In the genomic region with DNA sequence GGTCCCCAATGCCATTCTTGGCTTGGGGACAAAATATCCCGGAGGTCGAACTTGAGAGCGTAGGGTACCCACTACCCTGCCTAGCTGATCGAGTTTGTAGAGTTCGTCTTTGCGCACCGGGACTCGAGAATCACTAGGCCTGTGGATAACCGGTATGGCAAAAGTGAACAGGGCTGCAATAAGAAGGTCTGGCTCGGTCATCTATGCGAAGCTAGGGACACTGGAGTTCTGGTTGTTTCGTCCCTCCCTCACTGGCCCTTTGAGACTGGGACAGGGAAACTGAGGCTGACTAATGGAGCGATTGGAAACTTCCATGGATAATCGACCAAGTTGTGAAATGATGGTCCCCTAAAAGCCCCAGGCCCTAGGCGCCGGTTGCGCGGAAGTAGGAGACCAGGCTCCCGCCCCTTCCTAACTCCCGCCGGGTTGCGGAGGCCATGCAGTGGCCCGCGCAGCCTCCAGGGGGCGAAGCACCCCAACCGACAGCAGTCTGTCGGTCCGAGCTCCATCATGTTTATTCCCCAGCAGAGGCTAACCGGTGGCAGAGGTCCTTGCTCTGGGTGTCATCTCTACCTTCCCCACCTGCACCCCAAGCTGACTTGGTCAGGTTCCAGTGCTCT, we compare ENCODE assay signal across 8 mouse cellular contexts. TPM values are rescaled to one million over a fixed set of nuclear protein-coding genes. Genes with fewer than 3 reads are reported as not detected.
DNase-seq lines count a peak whose midpoint lies in the region; ATAC-seq and TF ChIP-seq lines count a peak whose summit lies in the region.

No protein-coding gene starts in this region.

- TF ChIP-seq CTCF in C2C12 (IDR thresholded peaks at IDR 0.05; ENCODE audit: control insufficient read depth, insufficient read depth, insufficient read length): peak; percentile 96
- peak; percentile 88 for TF ChIP-seq CTCF in heart, adult 2 months (IDR thresholded peaks at IDR 0.05)
- peak; percentile 96 for TF ChIP-seq CTCF in liver, embryonic 14.5 days (IDR thresholded peaks at IDR 0.05; ENCODE audit: low read depth)

- intact Hi-C loops in heart, adult 2 months (cut with DNase I): loop anchor here (2.0 kb wide), 2 partner anchors 25 to 81 kb away; a partner anchor contains a TSS

- H3K36me3 ChIP-seq in C2C12 (ENCODE audit: control insufficient read depth, insufficient read depth): peaks cover 8% of the 10 kb centered on the region
- no peaks in the 10 kb centered on the region for H3K36me3 ChIP-seq in embryonic facial prominence, embryonic 11.5 days (replicated peaks; ENCODE audit: control insufficient read depth, insufficient read depth, low read depth, low read length)
- no peaks in the 10 kb centered on the region for H3K36me3 ChIP-seq in heart, adult 2 months (ENCODE audit: control insufficient read depth, insufficient read depth, low read length)
- peaks cover 4% of the 10 kb centered on the region; the same call in 1 of the 2 replicates for H3K36me3 ChIP-seq in liver, embryonic 14.5 days (replicated peaks; ENCODE audit: control insufficient read depth, insufficient read depth, low read depth)
- no peaks in the 10 kb centered on the region for H3K36me3 ChIP-seq in stomach, embryonic 16.5 days (ENCODE audit: control insufficient read depth, insufficient read depth, low read length)

- peaks cover 38% of the 10 kb centered on the region for H3K79me2 ChIP-seq in C2C12 (ENCODE audit: control insufficient read depth, insufficient read depth)
- peaks cover 2% of the 10 kb centered on the region; the same call in 1 of the 2 replicates for H3K79me2 ChIP-seq in heart, adult 2 months (replicated peaks; ENCODE audit: control insufficient read depth, insufficient read depth, low read length)

- peak overlapping the region; percentile 68 for H3ac ChIP-seq in C2C12 (ENCODE audit: control insufficient read depth, insufficient read length, low read depth)

- no peaks in the 10 kb centered on the region; the same call in none of the 2 replicates for H3K4me1 ChIP-seq in embryonic facial prominence, embryonic 11.5 days (ENCODE audit: control insufficient read depth, insufficient read depth, low read length)
- peaks cover 6% of the 10 kb centered on the region for H3K4me1 ChIP-seq in heart, adult 2 months (ENCODE audit: control insufficient read depth, insufficient read depth, low read length)
- peaks cover 35 to 44% of the 10 kb centered on the region in 2 experiments for H3K4me1 ChIP-seq in liver, embryonic 14.5 days (replicated peaks; ENCODE audit: control insufficient read depth in 2 of 2, insufficient read depth in 2 of 2, low read length in 1 of 2)
- peaks cover 40% of the 10 kb centered on the region for H3K4me1 ChIP-seq in stomach, embryonic 16.5 days (ENCODE audit: control insufficient read depth, insufficient read depth, low read length)

- peak overlapping the region; percentile 98 for H3K4me2 ChIP-seq in embryonic facial prominence, embryonic 11.5 days (ENCODE audit: low read depth, low read length)
- H3K4me2 ChIP-seq in liver, embryonic 14.5 days (ENCODE audit: low read depth): peak overlapping the region; percentile 77
- H3K4me2 ChIP-seq in stomach, embryonic 16.5 days (ENCODE audit: low read depth, low read length): peak overlapping the region; percentile 93

- no peaks in the 10 kb centered on the region for H3K27me3 ChIP-seq in C2C12 (ENCODE audit: control insufficient read depth, insufficient read depth, insufficient read length)
- H3K27me3 ChIP-seq in embryonic facial prominence, embryonic 11.5 days (ENCODE audit: control insufficient read depth, insufficient read depth, low read length): no peaks in the 10 kb centered on the region
- no peaks in the 10 kb centered on the region for H3K27me3 ChIP-seq in heart, adult 2 months (ENCODE audit: control insufficient read depth, insufficient read depth, low read length)
- H3K27me3 ChIP-seq in liver, embryonic 14.5 days (ENCODE audit: control insufficient read depth, insufficient read depth, low read length): no peaks in the 10 kb centered on the region
- H3K27me3 ChIP-seq in stomach, embryonic 16.5 days (ENCODE audit: control insufficient read depth, insufficient read depth, low read length): no peaks in the 10 kb centered on the region

- peak overlapping the region; percentile 45 for H3K9ac ChIP-seq in embryonic facial prominence, embryonic 11.5 days (replicated peaks; ENCODE audit: low read length)
- peak overlapping the region; percentile 36 for H3K9ac ChIP-seq in heart, adult 2 months (ENCODE audit: low read depth, low read length)
- H3K9ac ChIP-seq in liver, embryonic 14.5 days (replicated peaks): peak overlapping the region; percentile 58
- peak overlapping the region; percentile 90 for H3K9ac ChIP-seq in stomach, embryonic 16.5 days (ENCODE audit: low read length)

- TF ChIP-seq EP300 in heart, adult 2 months (IDR thresholded peaks at IDR 0.05; ENCODE audit: insufficient read depth, low read depth, low read length): peak; percentile 36; the same call in 1 of the 2 replicates
- no peak for TF ChIP-seq EP300 in liver, embryonic 14.5 days (IDR thresholded peaks at IDR 0.05; ENCODE audit: low read depth)

- H3K27ac ChIP-seq in embryonic facial prominence, embryonic 11.5 days (replicated peaks; ENCODE audit: low read depth, low read length): peak overlapping the region; percentile 74
- H3K27ac ChIP-seq in heart, adult 2 months: peak overlapping the region; percentile 89
- H3K27ac ChIP-seq in liver, embryonic 14.5 days: peak overlapping the region; percentile 89
- H3K27ac ChIP-seq in stomach, embryonic 16.5 days (ENCODE audit: low read length): peak overlapping the region; percentile 97

- ATAC-seq in embryonic facial prominence, embryonic 11.5 days (replicated peaks; ENCODE audit: insufficient number of reproducible peaks, low FRiP score, low TSS enrichment, low read depth): peak; percentile 14; the same call in 1 of the 2 replicates
- ATAC-seq in liver, embryonic 14.5 days (ENCODE audit: insufficient read depth): peak; percentile 56
- ATAC-seq in stomach, embryonic 16.5 days (ENCODE audit: insufficient read depth, low FRiP score): peak; percentile 33; the same call in 1 of the 2 replicates

- WGBS in embryonic facial prominence, embryonic 11.5 days: under 1% methylated on average over 29 of the region's 29 CpGs
- under 1% methylated on average over 29 of the region's 29 CpGs for WGBS in heart, adult 2 months
- WGBS in liver, embryonic 14.5 days (ENCODE audit: insufficient replicate concordance): under 1% methylated on average over 29 of the region's 29 CpGs
- WGBS in stomach, embryonic 16.5 days: under 1% methylated on average over 29 of the region's 29 CpGs

- peak; percentile 87 for DNase-seq in adrenal gland, postnatal 25 days
- DNase-seq in embryonic facial prominence, embryonic 11.5 days (ENCODE audit: low spot score): peak; percentile 81
- peak; percentile 87 to 89 for DNase-seq in heart, adult 2 months
- peak; percentile 86 for DNase-seq in kidney, adult 18-20 months
- peak; percentile 73 to 77 (median 77) for DNase-seq in liver, embryonic 14.5 days (ENCODE audit: low read depth in 3 of 3, low spot score in 3 of 3)
- peak; percentile 82 to 87 for DNase-seq in natural killer cell, adult 2 months (ENCODE audit: low spot score in 2 of 2)

- peak; percentile 62 for TF ChIP-seq POLR2A in heart, adult 2 months (IDR thresholded peaks at IDR 0.05; ENCODE audit: insufficient read depth, low read depth, low read length)

- H3K9me3 ChIP-seq in embryonic facial prominence, embryonic 11.5 days (replicated peaks; ENCODE audit: control insufficient read depth, low read length): no peaks in the 10 kb centered on the region
- no peaks in the 10 kb centered on the region for H3K9me3 ChIP-seq in liver, embryonic 14.5 days (ENCODE audit: control insufficient read depth, low read length)
- H3K9me3 ChIP-seq in stomach, embryonic 16.5 days (replicated peaks; ENCODE audit: control insufficient read depth, low read length): no peaks in the 10 kb centered on the region

- H3K79me3 ChIP-seq in C2C12 (ENCODE audit: low read depth): peaks cover 32% of the 10 kb centered on the region

- peak overlapping the region; percentile 87 for H3K4me3 ChIP-seq in C2C12 (ENCODE audit: insufficient read depth, poor library complexity, severe bottlenecking)
- H3K4me3 ChIP-seq in embryonic facial prominence, embryonic 11.5 days (ENCODE audit: low read depth, low read length): peak overlapping the region; percentile 78
- H3K4me3 ChIP-seq in heart, adult 2 months: peak overlapping the region; percentile 84
- peak overlapping the region; percentile 58 to 69 for H3K4me3 ChIP-seq in liver, embryonic 14.5 days (ENCODE audit: insufficient read depth in 1 of 2, low read depth in 2 of 2, low read length in 2 of 2)
- peak overlapping the region; percentile 91 for H3K4me3 ChIP-seq in stomach, embryonic 16.5 days (replicated peaks; ENCODE audit: low read length)

RNA-seq across cellular contexts. Expression of a gene that starts 1.1 kb away (rescaled TPM):
- 21.0 TPM for polyA plus RNA-seq in C2C12 (2012; fragmentation: generic; extraction: Trizol)
- 9.6 and 14.8 TPM in 2 replicates for total RNA-seq in adrenal gland, postnatal 25 days (2021)
- 4.5 and 5.5 TPM in 2 replicates for polyA plus RNA-seq in embryonic facial prominence, embryonic 11.5 days (2014; fragmentation: Nextera tagmentation; extraction: Ambion mirVana)
- 1 to 10 TPM; 4.0 to 4.4 TPM for total RNA-seq in heart, adult 2 months (2021)
- polyA plus RNA-seq in heart, adult 2 months (2012; rRNA removed): 3.6 and 5.5 TPM in 2 replicates
- polyA plus RNA-seq in liver, embryonic 14.5 days (2012; rRNA removed): 12.5 and 13.8 TPM in 2 replicates
- 10.6 and 12.3 TPM in 2 replicates for polyA plus RNA-seq in liver, embryonic 14.5 days (2014; fragmentation: Nextera tagmentation; extraction: Ambion mirVana)
- polyA plus RNA-seq in stomach, embryonic 16.5 days (2015; fragmentation: Nextera tagmentation; extraction: Ambion mirVana): 8.4 and 8.7 TPM in 2 replicates

RNA-seq across cellular contexts. Expression of a gene that starts 11.9 kb away (rescaled TPM):
- 103 TPM for polyA plus RNA-seq in C2C12 (2012; fragmentation: generic; extraction: Trizol)
- 87.8 and 100 TPM in 2 replicates for total RNA-seq in adrenal gland, postnatal 25 days (2021)
- polyA plus RNA-seq in embryonic facial prominence, embryonic 11.5 days (2014; fragmentation: Nextera tagmentation; extraction: Ambion mirVana): 94.8 and 111 TPM in 2 replicates
- 10 to 100 TPM; 40.2 to 46.9 TPM for total RNA-seq in heart, adult 2 months (2021)
- 67.3 and 80.0 TPM in 2 replicates for polyA plus RNA-seq in heart, adult 2 months (2012; rRNA removed)
- polyA plus RNA-seq in liver, embryonic 14.5 days (2012; rRNA removed): 41.2 and 51.0 TPM in 2 replicates
- polyA plus RNA-seq in liver, embryonic 14.5 days (2014; fragmentation: Nextera tagmentation; extraction: Ambion mirVana): 55.0 and 63.4 TPM in 2 replicates
- polyA plus RNA-seq in stomach, embryonic 16.5 days (2015; fragmentation: Nextera tagmentation; extraction: Ambion mirVana): 42.9 and 44.3 TPM in 2 replicates

RNA-seq across cellular contexts. Expression of a gene that starts 16.9 kb away (rescaled TPM):
- 23.0 TPM for polyA plus RNA-seq in C2C12 (2012; fragmentation: generic; extraction: Trizol)
- 57.4 and 63.5 TPM in 2 replicates for total RNA-seq in adrenal gland, postnatal 25 days (2021)
- 17.1 and 20.6 TPM in 2 replicates for polyA plus RNA-seq in embryonic facial prominence, embryonic 11.5 days (2014; fragmentation: Nextera tagmentation; extraction: Ambion mirVana)
- 10 to 100 TPM; 11.6 to 12.3 TPM for total RNA-seq in heart, adult 2 months (2021)
- polyA plus RNA-seq in heart, adult 2 months (2012; rRNA removed): 19.5 and 19.8 TPM in 2 replicates
- 19.1 and 24.8 TPM in 2 replicates for polyA plus RNA-seq in liver, embryonic 14.5 days (2012; rRNA removed)
- 10.7 and 14.0 TPM in 2 replicates for polyA plus RNA-seq in liver, embryonic 14.5 days (2014; fragmentation: Nextera tagmentation; extraction: Ambion mirVana)
- polyA plus RNA-seq in stomach, embryonic 16.5 days (2015; fragmentation: Nextera tagmentation; extraction: Ambion mirVana): 16.7 TPM in 2 replicates

RNA-seq across cellular contexts. Expression of a gene that starts 24.4 kb away (rescaled TPM):
- polyA plus RNA-seq in C2C12 (2012; fragmentation: generic; extraction: Trizol): 119 TPM
- 64.8 and 68.6 TPM in 2 replicates for total RNA-seq in adrenal gland, postnatal 25 days (2021)
- 62.4 and 64.9 TPM in 2 replicates for polyA plus RNA-seq in embryonic facial prominence, embryonic 11.5 days (2014; fragmentation: Nextera tagmentation; extraction: Ambion mirVana)
- 10 to 100 TPM; 20.8 to 26.9 TPM for total RNA-seq in heart, adult 2 months (2021)
- 58.9 and 60.5 TPM in 2 replicates for polyA plus RNA-seq in heart, adult 2 months (2012; rRNA removed)
- 22.0 and 27.6 TPM in 2 replicates for polyA plus RNA-seq in liver, embryonic 14.5 days (2012; rRNA removed)
- polyA plus RNA-seq in liver, embryonic 14.5 days (2014; fragmentation: Nextera tagmentation; extraction: Ambion mirVana): 34.6 and 39.8 TPM in 2 replicates
- 92.1 and 99.9 TPM in 2 replicates for polyA plus RNA-seq in stomach, embryonic 16.5 days (2015; fragmentation: Nextera tagmentation; extraction: Ambion mirVana)

RNA-seq across cellular contexts. Expression of a gene that starts 24.4 kb away (rescaled TPM):
- 11.1 TPM for polyA plus RNA-seq in C2C12 (2012; fragmentation: generic; extraction: Trizol)
- 3.5 and 5.6 TPM in 2 replicates for total RNA-seq in adrenal gland, postnatal 25 days (2021)
- 5.7 and 5.8 TPM in 2 replicates for polyA plus RNA-seq in embryonic facial prominence, embryonic 11.5 days (2014; fragmentation: Nextera tagmentation; extraction: Ambion mirVana)
- total RNA-seq in heart, adult 2 months (2021): 1 to 10 TPM in 1 of 2 experiments, under 1 TPM in 1; 0.60 to 1.1 TPM
- 1.0 and 2.5 TPM in 2 replicates for polyA plus RNA-seq in heart, adult 2 months (2012; rRNA removed)
- 6.3 and 6.4 TPM in 2 replicates for polyA plus RNA-seq in liver, embryonic 14.5 days (2012; rRNA removed)
- 3.8 and 4.9 TPM in 2 replicates for polyA plus RNA-seq in liver, embryonic 14.5 days (2014; fragmentation: Nextera tagmentation; extraction: Ambion mirVana)
- 5.6 and 6.7 TPM in 2 replicates for polyA plus RNA-seq in stomach, embryonic 16.5 days (2015; fragmentation: Nextera tagmentation; extraction: Ambion mirVana)

Comparison
In these comparisons a context has a peak if more than half of its experiments do, and no peak if none do; other contexts are left out.
1. Peak in every context shown above with its lines: DNase-seq, ATAC-seq, H3K4me3 ChIP-seq and H3K27ac ChIP-seq.
2. H3K9ac ChIP-seq: peak in every context shown above with its lines; median percentile 90 in stomach, embryonic 16.5 days; 58 in liver, embryonic 14.5 days; 45 in embryonic facial prominence, embryonic 11.5 days; 36 in heart, adult 2 months.